Mouse (Mus musculus): ENCODE data around the gene Hmgcs2.

The Hmgcs2 gene

GRCm38 (mm10) chr3:98339097-98339705 is 59.0 kb downstream of the Hmgcs2 start:
- peak; percentile 23 for DNase-seq

- DNase-seq, result peak; percentile 50
Observed at GRCm38 (mm10) chr3:98339706-98340109, 59.5 kb downstream of the Hmgcs2 start, which contains the start of gene Phgdh. Gene Phgdh, minus strand, starts transcription at chr3:98339990.

- no peak for DNase-seq
Observed at GRCm38 (mm10) chr3:98340818-98341594, 60.8 kb downstream of the Hmgcs2 start.

- DNase-seq, result no peak
Observed at GRCm38 (mm10) chr3:98343235-98343634, 63.0 kb downstream of the Hmgcs2 start.

- no peak for DNase-seq
Observed at GRCm38 (mm10) chr3:98348106-98348505, 67.9 kb downstream of the Hmgcs2 start.

- no peak for DNase-seq
Observed at GRCm38 (mm10) chr3:98348705-98349104, 68.5 kb downstream of the Hmgcs2 start.

- peak; percentile 88 for DNase-seq
Observed at GRCm38 (mm10) chr3:98353892-98354291, 73.7 kb downstream of the Hmgcs2 start.

- DNase-seq, result no peak
Observed at GRCm38 (mm10) chr3:98355344-98356025, 75.2 kb downstream of the Hmgcs2 start.

- DNase-seq, result no peak
Observed at GRCm38 (mm10) chr3:98356026-98356365, 75.8 kb downstream of the Hmgcs2 start.

GRCm38 (mm10) chr3:98356632-98357370 is 76.6 kb downstream of the Hmgcs2 start:
- no peak for DNase-seq
